8 mouse cellular contexts compared by ENCODE assay signal in the genomic region with DNA sequence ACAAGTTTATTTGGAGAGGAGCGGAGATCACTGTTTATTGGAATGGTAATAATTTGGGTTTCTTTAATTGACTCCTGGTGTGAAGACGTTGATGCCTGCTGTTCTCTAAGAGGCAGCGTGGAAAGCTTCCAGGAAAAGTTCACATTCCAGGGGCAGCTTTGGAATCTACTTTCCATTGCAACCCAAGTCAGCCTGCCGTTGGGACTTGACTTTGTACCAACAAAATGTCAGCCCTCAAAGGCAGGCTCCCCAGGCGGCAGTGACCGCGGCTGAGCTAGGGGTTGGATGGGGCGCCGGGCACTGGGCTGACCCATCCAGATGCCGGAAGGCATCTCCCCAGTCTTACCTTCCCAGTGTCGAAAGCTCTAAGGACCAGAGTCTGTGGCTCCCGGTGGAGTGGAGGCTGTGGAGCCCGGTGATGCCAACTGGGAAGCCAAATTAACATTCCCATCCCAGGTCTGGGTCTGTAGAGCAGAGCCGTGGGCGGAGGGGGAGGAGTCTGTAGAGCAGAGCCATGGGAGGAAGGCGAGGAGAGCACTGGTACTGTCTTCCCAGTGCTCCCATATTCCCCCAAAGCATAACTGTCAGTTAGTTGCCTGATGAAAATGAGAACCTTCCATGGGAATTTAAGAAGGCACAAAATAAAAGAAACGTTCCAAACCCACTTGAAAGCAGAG. TPM values are rescaled to one million over a fixed set of nuclear protein-coding genes. Genes with fewer than 3 reads are reported as not detected.
A peak's percentile ranks its signal among the peaks of the same experiment; 100 is the strongest.
DNase-seq lines count a peak whose midpoint lies in the region; ATAC-seq lines count a peak whose summit lies in the region.

No protein-coding gene starts in this region.

- peak overlapping the region; percentile 58 for H3K27ac ChIP-seq in embryonic facial prominence, embryonic 15.5 days (replicated peaks)
- peak overlapping the region; percentile 74 for H3K27ac ChIP-seq in lung, embryonic 15.5 days

- WGBS in embryonic facial prominence, embryonic 15.5 days, result 26% methylated on average over 17 of the region's 17 CpGs
- 26% methylated on average over 17 of the region's 17 CpGs for WGBS in lung, embryonic 15.5 days

- H3K36me3 ChIP-seq in embryonic facial prominence, embryonic 15.5 days, result no peaks in the 10 kb centered on the region
- no peaks in the 10 kb centered on the region for H3K36me3 ChIP-seq in lung, embryonic 15.5 days

- H3K27me3 ChIP-seq in embryonic facial prominence, embryonic 15.5 days, result no peaks in the 10 kb centered on the region
- H3K27me3 ChIP-seq in lung, embryonic 15.5 days, result no peaks in the 10 kb centered on the region

- peak overlapping the region; percentile 32 for H3K4me2 ChIP-seq in embryonic facial prominence, embryonic 15.5 days (replicated peaks)
- peak overlapping the region; percentile 37 for H3K4me2 ChIP-seq in lung, embryonic 15.5 days

- H3K4me1 ChIP-seq in embryonic facial prominence, embryonic 15.5 days, result peaks cover 12% of the 10 kb centered on the region
- H3K4me1 ChIP-seq in lung, embryonic 15.5 days, result peaks cover 20% of the 10 kb centered on the region

- H3K4me3 ChIP-seq in embryonic facial prominence, embryonic 15.5 days (replicated peaks), result no peak overlapping the region
- no peak overlapping the region for H3K4me3 ChIP-seq in lung, embryonic 15.5 days

- no peak overlapping the region for H3K9ac ChIP-seq in embryonic facial prominence, embryonic 15.5 days
- H3K9ac ChIP-seq in lung, embryonic 15.5 days, result no peak overlapping the region

- no peaks in the 10 kb centered on the region for H3K9me3 ChIP-seq in embryonic facial prominence, embryonic 15.5 days (replicated peaks)
- no peaks in the 10 kb centered on the region for H3K9me3 ChIP-seq in lung, embryonic 15.5 days

- peak; percentile 92 for DNase-seq in heart, adult 11 months
- no peak for DNase-seq in heart, adult 8-10 months (ENCODE audit: low spot score)
- peak; percentile 17 for DNase-seq in heart, postnatal 4 days
- DNase-seq in adrenal gland, postnatal 4 days (ENCODE audit: low spot score in 2 of 2), result no peak
- no peak for DNase-seq in spleen, postnatal 36 days (ENCODE audit: low spot score in 2 of 2)
- DNase-seq in thymus, postnatal 10 days (ENCODE audit: low spot score in 2 of 2), result no peak

- 0 out of 2 replicates have a peak, but pooled peaks have one; percentile 24 for ATAC-seq in embryonic facial prominence, embryonic 15.5 days (ENCODE audit: insufficient number of reproducible peaks, low FRiP score, low TSS enrichment, low read depth)
- ATAC-seq in lung, embryonic 15.5 days (ENCODE audit: borderline replicate concordance, extremely low read depth, low FRiP score, low TSS enrichment), result peak; percentile 76

RNA-seq across cellular contexts. Expression of gene Gm973, which starts 7.5 kb away (rescaled TPM):
- total RNA-seq in heart, adult 8-10 months (2022), result under 1 TPM in 2 of 4 experiments, not detected in 2; 0.16 to 0.53 TPM
- 9.0 and 13.4 TPM in 2 replicates for polyA plus RNA-seq in embryonic facial prominence, embryonic 15.5 days (2015; fragmentation: Nextera tagmentation; extraction: Ambion mirVana)
- total RNA-seq in heart, postnatal 4 days (2021), result not detected
- 0.76 and 0.86 TPM in 2 replicates for polyA plus RNA-seq in lung, embryonic 15.5 days (2015; fragmentation: Nextera tagmentation; extraction: Ambion mirVana)
- 10 to 100 TPM; 31.3 to 33.2 TPM for total RNA-seq in adrenal gland, postnatal 4 days (2021)

RNA-seq across cellular contexts. Expression of gene Fzd7, which starts 26.4 kb away (rescaled TPM):
- total RNA-seq in heart, adult 8-10 months (2022), result 1 to 10 TPM; 6.2 to 8.5 (median 7.6) TPM
- polyA plus RNA-seq in embryonic facial prominence, embryonic 15.5 days (2015; fragmentation: Nextera tagmentation; extraction: Ambion mirVana), result 11.9 TPM in 2 replicates
- 1 to 10 TPM; 7.2 to 7.4 TPM for total RNA-seq in heart, postnatal 4 days (2021)
- polyA plus RNA-seq in lung, embryonic 15.5 days (2015; fragmentation: Nextera tagmentation; extraction: Ambion mirVana), result 15.4 and 15.8 TPM in 2 replicates
- 10 to 100 TPM; 23.6 to 28.7 TPM for total RNA-seq in adrenal gland, postnatal 4 days (2021)

Comparison
In these comparisons a context has a peak if more than half of its experiments do, and no peak if none do; other contexts are left out.
1. DNase-seq: peak in heart, adult 11 months (single experiment) and heart, postnatal 4 days (single experiment); none in heart, adult 8-10 months (single experiment), adrenal gland, postnatal 4 days (0 of 2), spleen, postnatal 36 days (0 of 2) and thymus, postnatal 10 days (0 of 2).
2. RNA of gene Gm973, which starts 7.5 kb away (total RNA-seq): 31.3 to 33.2 TPM in adrenal gland, postnatal 4 days; 0.16 to 0.53 TPM in heart, adult 8-10 months and not detected in heart, postnatal 4 days; every median in the first group is over 10 times any median in the second.